Mouse (Mus musculus): ENCODE data around the gene Camkmt.

GRCm38 (mm10) chr17:85489488-85489980 lies 399.2 kb downstream of the Camkmt start:
- TF ChIP-seq CTCF (conservative IDR thresholded peaks at IDR 0.05; ENCODE audit: insufficient read depth, insufficient read length, low read depth, low read length) (no peak), POLR2A (IDR thresholded peaks at IDR 0.05; ENCODE audit: low read depth, low read length) (no peak)
